Mouse (Mus musculus): ENCODE data around the gene Intu. TPM values are rescaled to one million over a fixed set of nuclear protein-coding genes. Genes with fewer than 3 reads are reported as not detected.
A peak's percentile ranks its signal among the peaks of the same experiment; 100 is the strongest.

Intu gene
- polyA plus RNA-seq (2015; fragmentation: Nextera tagmentation; extraction: Ambion mirVana): 1.2 and 1.5 TPM in 2 replicates

DNA sequence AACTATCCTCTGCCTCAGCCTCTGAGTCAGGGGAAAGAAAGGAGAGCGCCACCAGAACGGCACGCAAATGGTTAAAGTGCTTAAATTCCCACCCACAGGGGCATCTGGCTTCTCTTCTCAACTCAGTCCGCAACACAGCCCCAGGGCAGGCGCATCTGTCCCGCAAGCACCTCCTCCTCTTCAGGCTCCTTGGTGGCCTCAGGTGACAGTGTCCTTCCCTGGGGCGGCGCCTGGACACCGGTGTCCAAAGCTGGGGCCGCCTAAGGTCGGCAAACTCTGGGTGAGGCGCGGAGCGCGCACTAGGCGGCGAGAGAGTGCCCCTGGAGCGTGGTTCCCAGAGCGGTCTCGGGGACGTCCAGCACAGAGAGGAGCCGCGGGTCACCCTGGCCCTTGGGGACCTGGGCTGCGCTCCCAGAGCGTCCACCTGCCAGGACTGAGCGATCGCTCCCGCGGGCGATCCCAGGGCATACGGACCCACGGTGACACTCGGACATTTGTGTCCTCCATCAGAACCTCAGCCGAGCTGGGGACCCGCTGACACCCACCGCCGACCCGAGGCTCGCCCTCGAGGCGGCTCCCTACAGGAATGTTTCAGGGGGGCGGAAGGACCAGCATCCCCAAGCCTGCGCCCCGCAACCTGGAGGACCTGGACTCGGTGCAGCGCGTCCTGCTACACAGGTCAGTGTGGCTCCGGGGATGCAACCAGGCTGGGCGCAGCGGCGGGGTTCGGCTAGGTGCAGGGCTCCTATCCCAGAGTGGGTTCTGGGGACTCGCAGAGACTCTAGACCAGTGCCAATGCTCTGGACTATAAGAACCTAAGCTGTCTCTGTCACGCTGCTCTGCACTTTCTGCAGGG, at the start of gene Intu:
TSS of gene Intu (plus strand) at position 1 of the 856 bp plus-strand sequence.
- DNase-seq (ENCODE audit: low spot score): no peak

DNA sequence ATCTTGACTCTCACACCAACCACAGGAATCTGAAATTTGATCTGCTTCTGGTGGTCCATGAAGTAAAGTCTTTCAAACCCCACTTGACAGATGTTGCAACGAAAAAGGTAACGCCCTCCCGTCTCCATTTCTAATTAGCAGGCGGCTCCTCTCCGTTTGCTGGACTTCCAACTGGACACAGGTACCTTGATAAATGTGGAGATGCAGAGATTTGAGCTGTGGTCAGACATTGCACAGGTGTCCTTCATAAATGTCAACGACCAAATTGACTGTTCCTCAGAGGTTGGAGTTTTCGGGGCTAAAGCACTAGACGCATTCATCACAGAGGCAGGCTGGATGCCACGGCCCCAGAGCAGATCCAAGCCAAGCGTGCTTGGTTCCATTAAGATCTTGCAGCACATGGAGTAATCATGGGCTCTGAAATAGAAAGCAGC, 47.8 kb upstream of the Intu start:
- no peak for DNase-seq (ENCODE audit: low spot score)

DNA sequence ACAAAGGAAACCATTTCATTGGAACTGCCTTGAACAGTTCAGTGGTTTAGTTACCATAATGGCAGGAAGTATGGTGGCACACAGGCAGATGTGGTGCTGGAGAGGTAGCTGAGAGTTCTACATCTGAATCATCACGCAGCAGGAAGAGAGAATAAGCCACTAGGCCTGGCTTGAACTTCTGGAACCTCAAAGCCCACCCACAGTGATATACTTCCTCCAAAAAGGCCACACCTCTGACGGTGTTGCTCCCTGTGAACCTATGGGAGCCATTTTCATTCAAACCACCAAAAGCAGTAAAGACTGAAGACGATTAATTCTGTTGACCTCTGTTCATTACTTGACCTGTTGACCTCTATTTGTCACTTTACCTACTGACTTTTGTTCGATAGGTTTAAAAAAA, 43.7 kb upstream of the Intu start:
- DNase-seq (ENCODE audit: low spot score): no peak

DNA sequence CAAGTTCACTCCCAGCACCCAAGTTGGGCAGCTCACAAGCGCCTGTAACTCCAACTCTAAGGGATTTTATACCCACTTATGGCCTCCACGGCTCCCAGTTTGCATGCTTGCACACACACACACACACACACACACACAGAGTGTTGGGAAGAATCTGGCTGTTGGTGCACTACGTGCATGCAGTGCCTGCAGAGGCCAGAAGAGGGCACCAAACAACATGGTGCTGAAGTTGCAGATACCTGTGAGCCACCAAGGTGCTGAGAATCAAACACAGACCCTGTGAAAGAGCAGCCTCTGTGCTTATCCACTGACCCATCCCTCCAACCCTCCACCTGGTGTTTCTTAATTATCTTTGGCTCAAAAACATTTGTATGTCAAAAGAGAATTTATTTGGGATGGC, 39.3 kb upstream of the Intu start:
- no peak for DNase-seq (ENCODE audit: low spot score)

DNA sequence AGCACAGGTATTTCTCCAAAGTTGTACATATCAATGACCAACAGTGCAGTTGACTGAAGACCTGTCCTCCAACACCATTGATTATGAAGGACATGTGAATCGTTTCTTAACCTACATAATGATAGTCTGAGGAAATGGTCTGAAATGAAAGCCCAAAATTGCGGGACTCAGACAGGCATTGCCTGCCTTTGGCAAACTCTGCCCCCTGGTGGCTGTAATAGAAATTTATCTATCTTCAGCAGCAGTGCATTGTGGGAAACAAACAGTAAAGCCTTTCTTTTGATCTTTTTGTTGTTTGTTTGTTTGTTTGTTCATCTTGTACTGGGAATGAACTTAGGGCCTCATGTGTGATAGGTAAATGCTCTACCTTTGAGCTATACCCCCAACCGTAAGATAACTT, 32.2 kb upstream of the Intu start:
- DNase-seq (ENCODE audit: low spot score): peak; percentile 20

DNA sequence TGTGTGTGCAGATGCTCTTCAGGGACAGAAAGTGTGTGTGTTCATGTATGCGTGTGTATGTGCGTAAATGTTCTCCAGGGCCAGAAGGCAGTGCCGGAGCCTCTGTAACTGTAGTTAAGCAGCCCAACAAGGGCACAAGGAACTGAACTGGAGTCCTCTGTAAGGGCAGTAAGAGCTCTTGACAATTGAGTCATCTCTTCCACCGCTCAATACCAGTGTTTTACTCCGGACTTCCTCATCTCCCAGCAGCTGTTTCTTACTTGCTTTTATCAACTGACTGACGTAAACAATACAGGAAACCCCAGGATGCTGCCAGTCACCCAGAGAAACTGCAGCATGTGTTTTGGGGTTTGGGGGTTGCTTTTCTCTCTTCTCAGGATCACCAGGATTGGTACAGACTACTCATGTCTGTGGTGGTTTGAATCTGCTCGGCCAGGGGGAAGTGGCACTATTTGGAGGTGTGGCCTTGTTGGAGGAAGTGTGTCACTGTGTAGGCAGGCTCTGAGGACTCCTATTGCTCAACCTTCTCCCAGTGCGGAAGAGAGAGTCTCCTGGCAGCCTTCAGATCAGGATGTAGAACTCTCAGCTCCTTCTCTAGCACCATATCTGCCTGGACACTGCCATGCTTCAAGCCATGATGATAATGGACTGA, 30.8 kb upstream of the Intu start:
- no peak for DNase-seq (ENCODE audit: low spot score)

DNA sequence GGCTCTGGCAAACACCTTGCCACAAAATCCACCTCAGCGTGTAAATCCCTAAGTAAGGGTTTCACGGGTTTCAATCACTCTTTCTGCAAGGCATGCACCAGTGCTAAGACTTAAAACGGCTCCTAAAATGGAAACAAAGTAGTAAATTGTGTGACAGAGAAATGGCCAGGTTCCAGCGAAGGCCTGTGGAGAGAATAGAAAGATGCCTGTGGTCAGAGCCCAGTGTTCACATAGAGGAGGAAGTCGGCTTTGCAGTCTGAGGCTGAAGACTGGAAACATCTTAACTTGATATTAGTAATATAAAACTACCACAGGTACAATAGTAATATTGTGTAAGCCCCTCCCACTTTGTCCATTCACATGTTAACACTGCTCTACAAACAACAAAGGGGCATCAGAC, 26.7 kb upstream of the Intu start:
- no peak for DNase-seq (ENCODE audit: low spot score)

DNA sequence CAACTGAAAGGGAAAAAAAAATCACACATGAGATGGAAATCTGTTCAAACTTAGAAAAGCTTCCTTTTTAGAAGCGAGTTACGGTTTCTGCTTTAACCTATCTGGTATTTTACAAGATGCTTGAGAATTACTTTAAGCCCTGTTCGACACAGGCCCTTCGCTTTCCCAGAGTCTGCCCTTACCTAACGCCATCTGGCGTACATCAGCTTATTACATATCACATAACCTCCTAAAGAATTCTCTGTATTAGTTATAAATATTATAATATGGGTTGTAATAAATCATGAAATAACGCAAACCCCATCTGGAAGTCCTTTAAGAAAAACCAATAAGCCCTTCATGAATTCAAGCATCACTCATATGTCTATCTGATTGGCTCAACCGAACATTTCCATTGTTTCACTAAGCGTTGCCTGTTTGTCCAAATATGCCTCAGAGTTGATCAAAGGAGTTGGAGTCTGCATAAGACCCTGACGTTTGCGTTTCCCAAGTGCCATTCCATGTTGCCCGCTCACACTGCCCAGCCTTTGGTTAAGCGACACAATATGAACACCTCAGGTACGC, 25.6 kb upstream of the Intu start:
- DNase-seq (ENCODE audit: low spot score): no peak

DNA sequence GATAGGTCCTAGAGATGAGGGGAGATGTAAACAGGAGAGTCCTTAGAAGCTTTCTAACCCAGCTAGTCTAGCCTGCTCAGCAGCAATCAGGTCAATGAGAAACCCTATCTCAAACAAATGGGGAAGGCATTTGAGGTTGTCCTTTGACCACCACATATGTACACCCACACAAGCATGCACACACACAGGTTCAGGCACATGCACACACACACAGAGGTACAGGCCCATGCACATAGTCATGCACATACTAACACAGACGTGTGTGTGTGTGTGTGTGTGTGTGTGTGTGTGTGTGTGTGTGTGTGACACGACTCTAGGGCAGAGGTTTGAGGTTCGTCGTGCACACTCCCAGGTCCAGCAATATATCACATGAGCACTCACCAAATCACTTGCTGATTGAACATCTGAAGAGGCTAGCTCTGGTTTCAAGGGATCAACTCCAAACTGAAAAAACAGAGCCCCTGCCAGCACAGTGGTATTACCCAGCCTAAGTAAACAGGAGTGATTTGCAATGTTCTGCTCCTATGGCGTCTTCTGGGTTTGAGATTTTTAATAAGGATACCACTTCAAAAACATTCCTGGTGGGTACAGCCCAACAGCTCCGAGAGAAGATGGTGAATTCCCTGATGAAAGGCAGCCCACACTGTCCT, 22.0 kb upstream of the Intu start:
- DNase-seq (ENCODE audit: low spot score): no peak

DNA sequence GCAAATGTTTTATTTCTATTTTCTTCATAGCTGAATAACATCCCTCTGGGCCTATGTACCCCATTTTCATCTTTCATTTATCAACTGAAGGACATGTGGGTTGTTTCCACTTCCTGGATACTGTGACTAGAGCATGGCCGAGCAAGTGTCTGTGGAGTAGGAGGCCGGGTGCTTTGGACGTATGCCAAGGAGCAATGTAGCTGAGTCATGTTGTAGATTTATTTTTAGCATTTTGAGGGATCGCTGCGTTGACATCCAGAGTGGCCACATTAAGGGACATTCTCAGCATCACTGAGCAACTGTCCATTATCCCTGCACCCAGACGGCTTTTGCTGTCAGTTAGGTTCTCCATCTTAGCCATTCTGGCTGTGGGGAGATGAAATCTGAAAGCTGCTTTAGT, 20.5 kb upstream of the Intu start:
- DNase-seq (ENCODE audit: low spot score): no peak

DNA sequence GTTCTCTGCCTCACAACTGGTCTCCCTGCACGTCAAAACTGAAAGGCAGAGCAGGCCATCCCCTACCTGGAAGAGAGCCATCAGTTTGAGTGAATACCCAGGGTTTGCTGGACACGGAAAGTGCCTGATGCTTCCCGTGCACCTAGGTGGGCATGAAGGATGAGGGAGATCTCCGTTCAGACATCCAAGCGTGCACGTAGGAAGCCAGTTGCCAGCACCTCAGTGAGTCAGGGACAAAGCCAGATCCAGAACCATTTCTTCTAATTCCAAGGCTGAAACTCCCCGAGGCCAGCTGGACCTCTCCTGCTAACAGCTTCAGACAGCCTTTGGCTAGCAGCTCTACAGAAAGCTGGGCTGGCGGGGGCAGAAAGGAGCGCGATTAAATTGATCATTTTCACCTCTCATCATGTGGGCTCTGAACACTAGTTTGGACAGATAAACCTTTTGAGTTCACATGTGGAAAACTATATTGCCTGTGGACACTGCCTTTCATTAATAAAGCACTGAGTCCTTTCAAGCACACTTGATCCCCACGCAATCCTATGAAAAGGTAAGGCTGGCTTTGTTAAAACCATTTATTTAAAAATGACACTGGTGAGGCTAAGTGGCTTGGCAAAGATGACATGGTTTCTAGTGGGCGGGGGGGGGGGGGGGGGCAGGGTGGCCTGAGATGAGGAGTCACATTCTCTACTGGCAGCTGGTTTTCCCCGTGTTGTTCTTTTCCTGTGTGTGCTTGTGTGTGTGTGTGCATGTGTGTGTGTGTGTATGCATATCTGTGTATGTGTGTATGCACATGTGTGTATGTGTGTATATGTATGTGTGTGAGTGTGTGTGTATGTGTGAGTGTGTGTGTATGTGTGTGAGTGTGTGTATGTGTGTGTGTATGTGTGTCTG, 17.9 kb upstream of the Intu start:
- DNase-seq (ENCODE audit: low spot score): no peak

DNA sequence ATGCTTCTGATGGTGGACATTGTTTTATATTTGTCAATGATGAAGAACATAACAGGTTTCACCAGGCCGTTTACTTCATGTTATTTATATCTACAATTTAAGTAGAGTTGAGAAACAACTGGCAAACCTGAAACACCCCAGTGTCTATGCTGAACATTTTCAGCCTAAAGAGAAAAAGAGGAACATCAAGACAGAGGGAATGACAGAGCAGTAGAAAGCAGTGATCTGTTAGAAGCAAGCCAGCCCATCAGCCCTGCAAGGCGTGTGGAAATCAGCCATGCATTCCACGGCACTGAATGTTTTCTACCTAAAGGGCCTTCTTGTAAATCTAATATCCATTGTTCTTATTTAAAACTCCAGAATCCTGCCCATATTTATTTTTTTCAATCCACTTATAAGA, 12.8 kb upstream of the Intu start:
- DNase-seq (ENCODE audit: low spot score): no peak

DNA sequence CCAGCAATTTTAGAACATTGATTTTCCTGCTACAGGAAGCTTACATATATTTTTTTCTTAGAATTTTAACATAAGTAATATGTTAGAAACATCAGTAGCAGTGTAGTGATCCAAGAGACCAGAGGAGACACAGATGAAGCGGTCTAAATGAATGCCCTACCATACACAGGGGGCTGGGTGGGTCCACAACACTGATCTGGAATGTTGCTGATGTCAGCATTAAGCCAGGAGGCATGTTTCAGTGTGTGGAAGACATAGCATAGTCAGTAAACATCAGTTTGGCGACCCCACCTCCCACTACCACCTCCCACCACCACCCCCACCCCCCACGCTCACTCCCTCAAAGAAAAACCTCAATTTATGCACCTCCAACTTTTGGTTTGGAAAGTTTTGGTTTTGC, 11.5 kb upstream of the Intu start:
- DNase-seq (ENCODE audit: low spot score): no peak

DNA sequence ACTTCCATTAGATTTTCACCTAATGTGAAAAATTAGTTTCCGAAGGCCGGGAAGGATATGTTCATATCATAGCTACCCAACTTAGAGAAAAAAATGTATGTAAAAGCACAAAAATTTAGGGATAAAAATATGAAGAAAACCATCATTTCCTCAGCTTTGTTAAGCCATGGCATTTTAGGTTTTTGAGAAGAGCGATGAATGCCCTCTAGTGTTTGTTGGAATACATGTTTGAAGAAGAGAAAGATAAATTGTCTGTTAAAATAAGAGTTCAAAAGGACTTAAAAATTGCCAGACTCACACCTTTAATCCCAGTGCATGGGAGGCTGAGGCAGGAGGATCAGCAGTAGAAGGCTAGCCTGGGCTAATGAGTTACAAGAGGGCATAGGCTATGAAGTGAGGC, 10.5 kb upstream of the Intu start:
- no peak for DNase-seq (ENCODE audit: low spot score)

DNA sequence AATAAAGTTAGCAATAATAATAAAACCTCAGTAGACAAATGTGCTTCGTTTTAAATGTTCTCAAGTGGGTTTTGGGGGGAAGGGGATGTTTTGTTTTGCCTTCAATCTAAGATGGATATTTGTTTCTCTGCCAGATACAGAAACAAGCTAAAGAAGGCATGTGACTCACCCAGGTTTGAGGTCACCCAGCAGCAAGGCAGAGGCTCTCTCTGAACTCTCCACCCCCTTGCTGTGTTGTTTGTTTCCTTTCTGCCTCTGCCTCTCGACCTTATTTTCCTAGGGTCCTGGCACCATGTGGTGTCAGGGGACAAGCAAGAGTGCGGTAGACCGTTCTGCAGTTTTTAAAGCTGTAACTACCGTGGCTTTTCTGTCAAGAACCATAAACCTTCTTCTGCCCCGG, 8.6 kb upstream of the Intu start:
- no peak for DNase-seq (ENCODE audit: low spot score)

DNA sequence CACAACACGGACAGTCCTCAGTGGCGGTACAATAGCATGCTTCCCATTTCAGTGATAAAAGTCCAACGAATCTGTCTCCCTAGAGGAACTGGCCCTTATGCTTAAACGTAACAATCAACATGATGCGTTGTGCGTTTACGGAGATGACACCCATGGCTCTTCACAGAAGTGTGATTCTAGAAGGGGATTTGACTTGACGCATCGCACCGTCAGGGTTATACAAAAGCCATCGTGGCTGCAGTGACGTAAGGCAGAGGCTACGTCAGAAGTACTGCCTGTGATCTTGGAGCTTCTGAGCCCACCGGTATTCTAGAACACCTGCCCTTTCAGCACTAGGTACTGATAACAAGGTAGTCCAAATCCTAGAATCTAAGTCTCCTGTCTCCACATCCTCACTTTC, 8.2 kb upstream of the Intu start:
- no peak for DNase-seq (ENCODE audit: low spot score)

DNA sequence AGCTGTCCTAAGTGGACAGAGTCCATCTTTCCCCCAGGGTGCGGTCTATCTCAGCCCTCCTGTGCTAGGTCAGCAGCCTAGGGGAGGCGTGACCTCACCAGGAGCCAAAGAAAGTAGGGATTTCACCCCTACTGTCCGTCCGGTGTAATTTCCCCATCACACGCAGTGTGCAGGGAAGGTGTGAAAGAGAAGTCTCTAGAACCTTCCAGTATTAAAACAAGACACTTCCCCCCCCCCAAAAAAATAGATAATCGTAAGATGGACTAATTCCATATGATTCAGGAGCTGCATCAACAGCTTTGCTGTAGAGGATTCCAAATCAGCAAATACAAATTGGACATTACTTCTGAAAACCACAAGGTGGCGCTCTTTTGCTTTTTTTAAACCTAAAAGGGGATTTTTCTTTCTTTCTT, 7.7 kb upstream of the Intu start:
- peak; percentile 36 for DNase-seq (ENCODE audit: low spot score)

DNA sequence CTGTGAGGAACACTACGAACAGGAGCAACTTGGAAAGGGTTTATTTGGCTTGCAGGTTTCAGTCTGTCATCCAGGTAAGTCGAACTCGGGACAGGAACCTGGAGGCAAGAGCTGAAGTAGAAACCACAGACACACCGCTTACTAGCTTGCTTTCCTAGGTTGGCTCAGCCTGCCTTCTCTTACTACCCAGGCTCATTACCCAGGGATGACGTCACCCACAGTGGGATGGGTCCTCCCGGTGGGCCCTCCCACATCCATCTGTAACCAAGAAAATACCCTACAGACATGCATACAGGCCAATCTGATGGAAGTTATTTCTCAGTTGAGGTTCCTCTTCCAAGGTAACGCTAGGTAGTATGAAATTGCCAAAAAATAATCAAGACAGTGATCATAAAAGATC, 6.2 kb upstream of the Intu start:
- no peak for DNase-seq (ENCODE audit: low spot score)

DNA sequence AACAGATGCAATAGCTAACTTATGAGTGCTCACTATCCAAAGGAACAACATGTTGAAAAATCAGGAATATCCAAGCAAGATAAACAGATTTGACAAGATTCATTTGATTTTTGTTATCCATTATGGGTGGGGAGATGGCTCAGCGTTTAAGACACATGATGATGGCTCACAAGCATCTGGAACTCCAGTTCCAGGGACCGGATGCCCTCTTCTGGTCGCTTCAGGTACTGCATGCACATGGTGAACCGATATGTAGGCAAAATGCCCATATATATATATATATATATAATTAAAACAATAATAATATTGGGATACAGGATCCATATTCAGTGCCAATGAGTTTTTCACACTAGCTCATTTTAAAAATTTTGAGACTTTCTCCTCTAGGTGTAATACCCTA, 5.7 kb upstream of the Intu start:
- peak; percentile 56 for DNase-seq (ENCODE audit: low spot score)

DNA sequence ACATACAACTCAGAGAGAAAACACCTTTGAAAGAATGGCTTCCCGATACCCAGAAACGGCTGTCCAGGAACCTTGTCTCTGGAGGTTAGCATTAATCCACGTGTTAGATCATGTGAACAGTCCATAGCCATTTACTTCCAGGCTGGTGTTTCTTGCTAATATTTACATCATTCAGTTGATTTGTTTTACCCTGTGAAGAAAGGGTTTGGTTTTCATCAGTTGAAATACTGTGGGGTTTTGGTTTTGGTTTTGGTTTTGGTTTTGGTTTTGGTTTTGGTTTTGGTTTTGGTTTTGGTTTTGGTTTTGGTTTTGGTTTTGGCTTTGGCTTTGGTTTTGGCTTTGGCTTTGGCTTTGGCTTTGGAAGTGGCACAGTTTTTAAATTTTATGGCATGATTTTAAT, 5.0 kb upstream of the Intu start:
- DNase-seq (ENCODE audit: low spot score): no peak

DNA sequence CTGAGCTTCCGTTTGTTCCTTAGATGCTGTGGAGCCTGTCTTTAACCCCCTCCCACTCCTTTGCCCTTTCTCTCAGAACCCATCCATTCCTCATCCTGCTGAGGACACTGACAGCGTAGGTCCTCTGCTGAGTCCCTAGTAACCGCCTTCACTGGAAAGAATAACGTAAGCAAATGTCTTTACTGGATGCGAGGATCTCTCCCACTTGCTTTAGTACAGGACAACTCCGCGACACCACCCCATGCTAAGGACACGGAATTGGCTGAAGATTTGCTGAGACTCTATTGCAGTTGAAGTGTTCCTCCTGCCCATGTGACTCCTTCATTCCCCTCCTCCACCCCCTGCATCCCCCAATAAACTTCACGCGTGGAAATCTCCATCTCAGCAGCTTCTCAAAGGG, 3.9 kb upstream of the Intu start:
- no peak for DNase-seq (ENCODE audit: low spot score)
